Mouse (Mus musculus) stomach, embryonic 14.5 days (tissue): ENCODE data around the gene Pdzrn3. TPM values are rescaled to one million over a fixed set of nuclear protein-coding genes. Genes with fewer than 3 reads are reported as not detected.

Experiments used
- ATAC-seq: fragments of 200-750 bp; cut with Nextera tagmentation; 2 replicates; pipeline ENCODE4 v1.8.0; 2017; ENCODE audit warnings: low read depth, moderate TSS enrichment; ENCODE audit not compliant: insufficient number of reproducible peaks, insufficient read depth, low FRiP score
- H3K27ac ChIP-seq: fragments of 300-500 bp; sonication (generic); 2 replicates; pipeline ENCODE4 v1.5.1; 2014; ENCODE audit warnings: mild to moderate bottlenecking, low read length, moderate library complexity, mixed read lengths
- H3K27me3 ChIP-seq: fragments of 300-500 bp; sonication (generic); 2 replicates; pipeline ENCODE4 v1.6.1; 2014; ENCODE audit warnings: low read length, control low read depth, mixed read lengths; ENCODE audit not compliant: control insufficient read depth, insufficient read depth
- H3K36me3 ChIP-seq: fragments of 300-500 bp; sonication (generic); 2 replicates; pipeline ENCODE4 v1.6.1; 2014; ENCODE audit warnings: mild to moderate bottlenecking, control low read depth, low read length, moderate library complexity, mixed read lengths; ENCODE audit not compliant: control insufficient read depth, insufficient read depth
- H3K4me1 ChIP-seq: fragments of 300-500 bp; sonication (generic); 2 replicates; pipeline ENCODE4 v1.6.1; 2014; ENCODE audit warnings: low read length, control low read depth, mixed read lengths; ENCODE audit not compliant: control insufficient read depth, insufficient read depth
- H3K4me2 ChIP-seq: fragments of 300-500 bp; sonication (generic); replicated peaks from 2 replicates; pipeline ENCODE4 v1.6.1; 2014; ENCODE audit warnings: low read depth, low read length, control low read depth
- H3K4me3 ChIP-seq: fragments of 300-500 bp; sonication (generic); 2 replicates; pipeline ENCODE4 v1.5.1; 2014; ENCODE audit warnings: low read depth, low read length, control low read depth
- H3K9ac ChIP-seq: fragments of 300-500 bp; sonication (generic); replicated peaks from 2 replicates; pipeline ENCODE4 v1.6.1; 2014; ENCODE audit warnings: low read depth, mild to moderate bottlenecking, control low read depth, low read length, moderate library complexity, mixed read lengths
- H3K9me3 ChIP-seq: fragments of 300-500 bp; sonication (generic); 2 replicates; pipeline ENCODE4 v1.6.1; 2016; ENCODE audit warnings: low read depth, low read length, control low read depth; ENCODE audit not compliant: control insufficient read depth
- WGBS: fragments of 180-500 bp; shearing (Covaris S2); extraction: QIAGEN DNeasy Blood & Tissue Kit; methylation state at CpG from one replicate; pipeline ENCODE4 v1.1.7; 2014; 5-methylcytosine and 5-hydroxymethylcytosine counted together
- polyA plus RNA-seq: library from polyadenylated mRNA; unstranded; fragments of >200 nt; fragmentation: Nextera tagmentation; extraction: Ambion mirVana; gene quantifications from 2 replicates; pipeline ENCODE4 v1.2.1, GENCODE M21; 2014

Gene Pdzrn3
- polyA plus RNA-seq, 1 experiment from 2014 or later = 18.3 TPM

DNA sequence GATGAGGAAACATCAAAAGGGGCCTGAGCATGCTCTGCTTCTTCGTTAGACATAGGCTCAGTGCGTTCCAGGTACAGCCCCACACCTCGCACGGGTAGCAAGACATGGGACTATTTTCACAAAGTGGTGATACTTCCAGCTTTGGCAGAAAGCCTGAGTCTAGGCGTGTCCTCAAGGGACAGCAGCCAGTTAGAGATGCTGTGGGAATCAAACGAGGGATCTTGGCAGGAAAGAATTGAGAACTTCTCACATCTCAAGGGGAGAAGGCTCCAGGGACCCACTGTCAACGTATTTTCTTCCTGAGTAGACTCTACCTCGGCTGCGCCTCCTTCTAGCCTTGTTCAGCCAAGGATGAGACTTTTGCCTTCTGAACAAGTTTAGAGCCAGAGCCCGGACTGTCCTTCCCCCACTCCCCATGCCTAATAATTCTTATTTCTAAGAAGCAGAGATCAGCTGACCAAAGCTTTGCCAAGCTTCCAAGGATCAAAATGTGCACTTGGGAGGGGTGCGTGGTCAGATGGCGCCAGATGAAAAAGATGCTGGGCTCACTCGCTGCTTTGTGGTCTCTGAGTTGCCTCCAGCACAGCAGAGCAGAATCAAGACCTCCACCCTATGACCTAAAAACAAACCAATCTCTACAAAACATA is 99.3 kb downstream of the Pdzrn3 start:
- Histone ChIP-seq H3K27ac (no peak overlapping the region), H3K27me3 (no peaks in the 10 kb centered on the region), H3K9ac (no peak overlapping the region), H3K9me3 (no peaks in the 10 kb centered on the region), H3K36me3 (no peaks in the 10 kb centered on the region; the same call in 1 of the 2 replicates), H3K4me3 (no peak overlapping the region), H3K4me2 (no peak overlapping the region), H3K4me1 (peaks cover 28% of the 10 kb centered on the region)
- 72% methylated on average over 13 of the region's 13 CpGs for whole genome bisulfite sequencing
- no peak for ATAC-seq

DNA sequence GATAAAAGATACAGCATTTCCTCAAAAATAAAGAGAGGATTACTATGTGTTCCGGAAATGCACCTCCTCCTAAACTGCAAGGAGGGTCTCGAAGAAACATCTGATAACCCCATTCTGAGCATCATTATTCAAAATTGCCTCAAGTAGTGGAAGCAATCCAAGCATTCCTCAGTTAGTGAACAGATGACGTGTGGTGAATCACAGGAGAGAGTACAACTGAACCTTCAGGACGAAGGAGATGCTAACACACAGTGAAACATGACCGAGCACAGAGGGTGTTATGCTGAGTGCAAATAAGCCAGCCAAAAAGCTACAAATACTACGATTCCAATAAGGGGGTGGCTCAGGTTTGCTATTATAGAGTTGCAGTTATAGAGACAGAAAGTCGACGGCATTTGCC is 101.4 kb downstream of the Pdzrn3 start:
- Histone ChIP-seq H3K27me3 (no peaks in the 10 kb centered on the region), H3K4me2 (no peak overlapping the region), H3K4me3 (no peak overlapping the region), H3K9ac (no peak overlapping the region), H3K36me3 (no peaks in the 10 kb centered on the region; the same call in 1 of the 2 replicates), H3K4me1 (peaks cover 25% of the 10 kb centered on the region), H3K9me3 (no peaks in the 10 kb centered on the region), H3K27ac (no peak overlapping the region; the same call in 1 of the 2 replicates)
- ATAC-seq = no peak
- 65% methylated on average over 8 of the region's 8 CpGs for WGBS

DNA sequence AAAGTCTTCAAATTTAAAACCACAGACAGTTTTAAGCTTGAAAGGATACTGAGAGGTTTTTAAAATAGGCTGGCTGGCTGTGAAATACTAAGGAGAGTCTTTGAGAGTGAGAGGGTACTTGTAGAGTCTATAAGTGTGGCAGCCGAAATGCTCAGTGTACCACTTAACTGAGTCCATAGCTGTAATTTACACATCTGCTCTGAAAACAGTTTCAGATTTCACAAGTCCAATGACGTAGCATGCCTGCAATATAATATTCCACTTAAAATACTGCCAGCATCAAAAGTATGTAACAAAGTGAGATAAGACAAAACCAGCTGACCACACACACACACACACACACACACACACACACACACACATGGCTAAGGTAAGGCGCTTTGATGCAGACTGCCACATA is 101.9 kb downstream of the Pdzrn3 start:
- 82% methylated on average over 3 of the region's 3 CpGs for WGBS

DNA sequence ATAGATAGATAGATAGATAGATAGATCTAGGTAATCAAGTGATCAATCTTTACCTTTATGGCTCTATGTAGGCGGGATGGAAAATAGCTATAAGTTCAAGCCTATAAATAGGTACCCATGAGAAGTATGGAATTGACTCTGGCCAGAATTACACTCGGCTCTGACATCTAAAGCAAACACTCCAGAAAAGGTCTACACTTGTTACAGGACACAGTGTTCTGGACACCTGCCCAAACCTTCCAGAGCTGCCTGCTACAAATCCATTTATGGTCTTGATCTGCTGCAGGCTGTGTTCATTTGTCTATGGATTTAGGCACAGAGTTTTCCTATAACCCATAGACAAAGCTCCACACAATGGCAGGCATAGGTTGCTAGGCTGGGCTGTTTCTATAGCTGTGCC is 102.9 kb downstream of the Pdzrn3 start:
- H3K9ac ChIP-seq = no peak overlapping the region
- ATAC-seq = peak; percentile 3; the same call in 1 of the 2 replicates
- H3K4me2 ChIP-seq = no peak overlapping the region
- H3K9me3 ChIP-seq = no peaks in the 10 kb centered on the region
- H3K4me3 ChIP-seq = no peak overlapping the region
- 59% methylated on average over 2 of the region's 2 CpGs for WGBS
- H3K27ac ChIP-seq = peak overlapping the region; percentile 71; the same call in 1 of the 2 replicates
- H3K4me1 ChIP-seq = peaks cover 36% of the 10 kb centered on the region
- H3K27me3 ChIP-seq = no peaks in the 10 kb centered on the region
- H3K36me3 ChIP-seq = no peaks in the 10 kb centered on the region; the same call in 1 of the 2 replicates

More for the DNA sequence above, 101.9 kb downstream of the Pdzrn3 start:
- H3K27ac ChIP-seq = peak overlapping the region; percentile 40
- ATAC-seq = no peak
- no peaks in the 10 kb centered on the region; the same call in 1 of the 2 replicates for H3K36me3 ChIP-seq
- no peak overlapping the region for H3K4me2 ChIP-seq
- no peak overlapping the region for H3K9ac ChIP-seq
- H3K4me3 ChIP-seq = no peak overlapping the region
- no peaks in the 10 kb centered on the region for H3K9me3 ChIP-seq
- no peaks in the 10 kb centered on the region for H3K27me3 ChIP-seq
- H3K4me1 ChIP-seq = peaks cover 28% of the 10 kb centered on the region

DNA sequence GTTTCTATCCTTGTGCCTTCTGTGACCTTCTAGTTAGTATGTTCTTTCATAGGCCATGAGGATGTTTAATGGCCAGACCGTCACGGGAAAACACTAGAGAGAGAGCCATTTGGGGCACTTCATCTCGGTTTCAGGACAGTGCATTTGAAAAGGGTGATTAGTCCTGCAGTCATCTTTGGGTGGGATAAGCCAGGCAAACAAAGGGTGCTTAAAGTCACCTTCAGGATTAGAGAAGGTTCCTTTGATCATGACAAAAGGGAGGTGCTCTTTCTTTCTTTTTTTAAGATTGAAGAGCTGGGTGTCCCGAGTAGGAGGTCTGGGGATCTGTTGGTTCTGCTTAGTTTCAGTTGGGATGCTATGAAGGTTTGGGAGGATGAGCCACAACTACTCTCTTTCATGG is 105.4 kb downstream of the Pdzrn3 start:
- no peak for ATAC-seq
- peak overlapping the region; percentile 26; the same call in 1 of the 2 replicates for H3K4me2 ChIP-seq
- peaks cover 52% of the 10 kb centered on the region for H3K4me1 ChIP-seq
- H3K27ac ChIP-seq = peak overlapping the region; percentile 68
- H3K4me3 ChIP-seq = no peak overlapping the region
- no peaks in the 10 kb centered on the region for H3K27me3 ChIP-seq
- no peak overlapping the region for H3K9ac ChIP-seq
- WGBS = 22% methylated on average over 4 of the region's 4 CpGs
- no peaks in the 10 kb centered on the region for H3K9me3 ChIP-seq
- no peaks in the 10 kb centered on the region; the same call in 1 of the 2 replicates for H3K36me3 ChIP-seq

DNA sequence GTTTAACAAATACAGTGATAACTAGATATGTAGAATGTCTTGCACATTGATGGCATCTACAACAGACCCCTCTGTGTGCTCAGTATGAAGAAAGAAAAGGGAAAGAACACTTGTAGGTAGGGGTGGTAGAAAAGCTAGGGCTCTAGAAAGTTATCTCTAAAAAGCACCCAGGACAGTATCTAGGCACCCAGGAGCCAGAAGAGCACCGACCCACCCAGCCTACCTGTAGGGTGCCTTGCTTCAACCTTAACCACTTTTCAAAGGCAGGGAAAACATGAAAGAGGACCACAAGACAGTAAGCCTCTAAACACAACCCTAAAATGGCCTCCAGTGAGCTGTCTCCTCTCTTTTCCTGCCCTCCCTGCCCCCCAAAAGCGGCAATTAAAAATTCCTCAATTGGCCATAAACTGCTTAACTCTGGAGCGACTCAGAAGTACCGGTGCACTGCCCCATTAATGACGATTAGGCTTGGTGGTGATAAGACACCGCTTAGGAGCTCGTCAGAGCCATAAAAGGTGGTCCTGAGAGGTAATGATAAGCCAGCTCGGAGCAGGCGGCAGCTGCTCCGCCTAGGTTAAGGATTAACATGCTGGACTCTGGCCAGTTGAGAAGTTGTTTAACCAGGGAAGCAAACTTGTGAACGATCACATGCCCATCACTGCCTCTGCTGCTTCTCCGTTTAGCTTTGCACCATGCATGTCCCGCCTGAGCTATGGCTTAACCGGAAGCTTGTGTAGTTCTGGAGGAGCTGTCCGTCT is 106.1 kb downstream of the Pdzrn3 start:
- H3K27ac ChIP-seq = peak overlapping the region; percentile 68
- no peak overlapping the region for H3K4me3 ChIP-seq
- peaks cover 51% of the 10 kb centered on the region for H3K4me1 ChIP-seq
- peak; percentile 69 for ATAC-seq
- 16% methylated on average over 15 of the region's 15 CpGs for WGBS
- no peaks in the 10 kb centered on the region; the same call in 1 of the 2 replicates for H3K36me3 ChIP-seq
- no peaks in the 10 kb centered on the region for H3K27me3 ChIP-seq
- H3K9me3 ChIP-seq = no peaks in the 10 kb centered on the region
- H3K9ac ChIP-seq = no peak overlapping the region
- H3K4me2 ChIP-seq = peak overlapping the region; percentile 26

DNA sequence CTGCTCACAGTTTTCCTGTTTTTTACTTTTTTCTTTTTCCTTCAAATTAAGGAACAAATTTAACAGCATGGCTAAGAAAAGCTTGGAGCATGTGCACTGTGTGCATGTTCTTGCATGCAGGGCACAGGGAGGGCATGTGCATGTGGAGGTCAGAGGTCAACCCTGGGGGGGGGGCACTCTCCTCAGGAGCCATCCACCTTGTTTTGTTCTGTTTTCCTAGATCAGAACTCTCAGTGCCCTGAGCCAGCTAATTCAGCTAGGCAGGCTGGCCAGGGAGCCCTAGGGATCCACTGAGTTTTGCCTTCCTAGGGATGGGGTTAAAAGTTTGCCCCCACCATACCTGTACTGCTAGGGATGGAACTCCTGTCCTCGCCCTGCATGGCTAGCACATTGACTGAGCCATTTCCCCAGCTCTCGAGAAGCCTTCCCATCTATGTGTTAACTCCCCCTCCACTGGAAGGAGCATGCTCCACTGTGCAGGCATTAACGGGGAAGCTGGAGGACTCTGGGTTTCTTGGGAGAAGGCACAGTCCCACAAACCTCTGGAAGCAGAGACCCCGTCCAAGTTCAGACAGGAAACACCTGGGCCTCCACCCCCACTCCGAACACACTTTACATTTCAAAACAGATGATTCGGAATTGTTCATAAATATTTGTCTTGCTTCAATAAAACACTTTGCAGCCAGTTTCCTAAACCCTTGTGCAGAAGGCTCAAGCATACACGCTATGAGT is 107.4 kb downstream of the Pdzrn3 start:
- Histone ChIP-seq H3K36me3 (no peaks in the 10 kb centered on the region; the same call in 1 of the 2 replicates), H3K27ac (peak overlapping the region; percentile 71; the same call in 1 of the 2 replicates), H3K4me1 (peaks cover 50% of the 10 kb centered on the region), H3K4me3 (no peak overlapping the region), H3K4me2 (no peak overlapping the region), H3K9ac (no peak overlapping the region), H3K27me3 (no peaks in the 10 kb centered on the region), H3K9me3 (no peaks in the 10 kb centered on the region)
- WGBS = 21% methylated on average over 7 of the region's 7 CpGs
- peak; percentile 25; the same call in 1 of the 2 replicates for ATAC-seq
